Mouse (Mus musculus) T-helper 17 cell (primary cell): Measurements from ENCODE around the gene Ano3.

ENCODE experiments used
- in situ Hi-C, 2 experiments: fragments of 300-600 bp; cut with MboI, MseI; formaldehyde crosslinking; loops; 1 replicate in 1 of 2; 2 replicates in 1 of 2; pipeline ENCODE4 v1.15.1; 2025; ENCODE audit warnings: high pct_unique_total_duplicates in 2 of 2

The Ano3 gene

GRCm38 (mm10) chr2:110814964-110815363 lies 135.8 kb downstream of the Ano3 start:
- in situ Hi-C loops, result no loop called here

- in situ Hi-C loops, result no loop called here
Observed at GRCm38 (mm10) chr2:110806302-110807093, 144.2 kb downstream of the Ano3 start.

- in situ Hi-C loops, result no loop called here
Observed at GRCm38 (mm10) chr2:110795928-110796327, 154.8 kb downstream of the Ano3 start.

- in situ Hi-C loops, result no loop called here
Observed at GRCm38 (mm10) chr2:110795433-110795832, 155.3 kb downstream of the Ano3 start.

- in situ Hi-C loops, result no loop called here
Observed at GRCm38 (mm10) chr2:110787396-110787795, 163.3 kb downstream of the Ano3 start.

GRCm38 (mm10) chr2:110759434-110759833 lies 191.3 kb downstream of the Ano3 start:
- in situ Hi-C loops, result no loop called here

- in situ Hi-C loops, result no loop called here
Observed at GRCm38 (mm10) chr2:110757556-110757955, 193.2 kb downstream of the Ano3 start.

GRCm38 (mm10) chr2:110740493-110740892 lies 210.2 kb downstream of the Ano3 start:
- in situ Hi-C loops, result loop anchor here in 1 of 2 experiments (10.0 kb wide), 1 partner anchor 436 kb away; no protein-coding TSS in a partner anchor

GRCm38 (mm10) chr2:110739781-110740180 lies 210.9 kb downstream of the Ano3 start:
- in situ Hi-C loops, result loop anchor here in 1 of 2 experiments (10.0 kb wide), 1 partner anchor 435 kb away; no protein-coding TSS in a partner anchor

- in situ Hi-C loops, result no loop called here
Observed at GRCm38 (mm10) chr2:110737981-110738380, 212.7 kb downstream of the Ano3 start.

- in situ Hi-C loops, result no loop called here
Observed at GRCm38 (mm10) chr2:110737236-110737635, 213.5 kb downstream of the Ano3 start.

- in situ Hi-C loops, result no loop called here
Observed at GRCm38 (mm10) chr2:110726106-110726505, 224.6 kb downstream of the Ano3 start.

GRCm38 (mm10) chr2:110722208-110722607 lies 228.5 kb downstream of the Ano3 start:
- in situ Hi-C loops, result no loop called here

GRCm38 (mm10) chr2:110721290-110721753 lies 229.4 kb downstream of the Ano3 start, which contains the start of gene Muc15:
Gene Muc15 (plus strand): TSS chr2:110721340.
- in situ Hi-C loops, result no loop called here

- in situ Hi-C loops, result no loop called here
Observed at GRCm38 (mm10) chr2:110719051-110719450, 231.7 kb downstream of the Ano3 start.

GRCm38 (mm10) chr2:110710055-110710720 lies 240.5 kb downstream of the Ano3 start:
- in situ Hi-C loops, result no loop called here

- in situ Hi-C loops, result no loop called here
Observed at GRCm38 (mm10) chr2:110709436-110709835, 241.3 kb downstream of the Ano3 start.

GRCm38 (mm10) chr2:110671071-110671624 lies 279.6 kb downstream of the Ano3 start:
- in situ Hi-C loops, result no loop called here

GRCm38 (mm10) chr2:110663329-110663728 lies 287.4 kb downstream of the Ano3 start:
- in situ Hi-C loops, result no loop called here

GRCm38 (mm10) chr2:110644846-110645245 lies 305.9 kb downstream of the Ano3 start:
- in situ Hi-C loops, result no loop called here

- in situ Hi-C loops, result no loop called here
Observed at GRCm38 (mm10) chr2:110644358-110644757, 306.4 kb downstream of the Ano3 start.
